Mouse (Mus musculus) spleen, adult 2 months (tissue): ENCODE measurements around the gene Rmi2.

Experiments used
- CTCF ChIP-seq: fragments of 200-500 bp; IDR thresholded peaks from 2 replicates; pipeline ENCODE4 v1.5.1; 2011; ENCODE audit warnings: mild to moderate bottlenecking, inconsistent platforms; ENCODE audit not compliant: insufficient read depth, insufficient read length, insufficient replicate concordance; ENCODE audit errors: extremely low read depth
- POLR2A ChIP-seq: fragments of 200-500 bp; IDR thresholded peaks from 2 replicates; pipeline ENCODE4 v1.6.1; 2011; ENCODE audit warnings: low read depth, low read length, inconsistent platforms

DNA sequence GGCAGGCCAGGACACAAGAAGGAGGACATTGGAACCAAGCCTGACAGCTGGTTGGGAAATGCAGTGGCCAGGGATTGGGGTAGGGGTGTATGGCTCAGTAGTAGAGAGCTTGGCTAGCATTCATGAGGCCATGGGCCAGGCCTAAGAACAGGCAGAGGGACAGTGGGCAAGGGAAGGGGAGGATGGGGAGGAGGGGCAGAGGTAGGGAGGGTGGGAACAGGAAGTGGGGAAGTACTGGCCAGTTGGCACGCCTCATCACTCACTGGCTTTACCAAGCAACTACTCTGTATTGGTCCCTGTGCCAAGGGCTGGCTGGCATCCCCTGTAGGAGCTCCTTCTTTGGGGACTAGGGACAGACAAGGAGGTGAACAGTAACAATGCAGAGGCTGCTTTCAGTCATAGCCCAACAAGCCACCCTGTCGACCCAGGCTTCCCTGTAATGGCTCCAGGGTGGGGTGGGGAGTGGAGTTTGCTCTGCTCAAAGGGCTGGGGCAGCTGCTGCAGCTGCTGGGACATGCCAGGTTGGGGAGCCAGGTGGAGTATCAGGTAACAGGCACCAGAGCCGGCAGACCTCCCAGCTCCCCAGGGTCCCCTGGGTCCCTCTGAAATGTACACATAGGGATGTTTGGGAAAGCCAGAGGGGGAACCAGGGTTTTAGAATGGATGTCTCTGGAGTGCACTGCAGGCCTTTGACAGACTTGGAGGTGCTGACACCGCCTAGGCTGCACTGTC, 46.5 kb downstream of the Rmi2 start:
- no peak for TF ChIP-seq CTCF
- no peak for TF ChIP-seq POLR2A
